Mouse (Mus musculus): ENCODE data around the gene Tubd1.

DNA sequence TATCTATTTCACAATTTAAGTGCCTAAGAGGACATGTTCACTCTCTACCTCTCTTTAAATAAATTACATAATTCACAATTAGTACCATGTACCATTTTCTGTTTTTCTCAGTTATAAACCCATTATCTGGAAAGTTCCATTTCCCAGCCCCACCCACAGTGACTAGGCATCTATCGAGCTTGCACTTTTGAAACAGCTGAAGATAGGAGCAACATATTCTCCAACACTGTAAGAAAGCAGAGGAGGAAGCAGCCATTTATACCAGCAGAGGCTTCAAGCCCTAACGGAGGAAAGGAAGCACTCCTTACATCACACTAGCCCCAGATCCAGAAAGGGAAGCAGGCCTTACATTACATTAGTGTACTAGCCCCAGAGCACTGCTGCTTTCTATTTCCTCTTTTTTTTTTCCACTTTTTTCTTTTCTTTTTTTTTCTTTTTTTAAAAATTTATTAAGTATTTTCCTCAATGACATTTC lies 69.3 kb downstream of the Tubd1 start:
- TF ChIP-seq CEBPB (IDR thresholded peaks at IDR 0.05; ENCODE audit: low read depth), result no peak
- no peak for TF ChIP-seq CTCF (IDR thresholded peaks at IDR 0.05; ENCODE audit: control insufficient read depth, insufficient read depth, insufficient read length)
- no peak for TF ChIP-seq FOSL1 (IDR thresholded peaks at IDR 0.05; ENCODE audit: insufficient read depth, low read length, poor library complexity, severe bottlenecking)
- TF ChIP-seq MAX (IDR thresholded peaks at IDR 0.05), result no peak
- no peak for TF ChIP-seq MYOG (IDR thresholded peaks at IDR 0.05; ENCODE audit: control insufficient read depth, extremely low read depth, insufficient read length)
